7 mouse cellular contexts compared by ENCODE assay signal in the genomic region with DNA sequence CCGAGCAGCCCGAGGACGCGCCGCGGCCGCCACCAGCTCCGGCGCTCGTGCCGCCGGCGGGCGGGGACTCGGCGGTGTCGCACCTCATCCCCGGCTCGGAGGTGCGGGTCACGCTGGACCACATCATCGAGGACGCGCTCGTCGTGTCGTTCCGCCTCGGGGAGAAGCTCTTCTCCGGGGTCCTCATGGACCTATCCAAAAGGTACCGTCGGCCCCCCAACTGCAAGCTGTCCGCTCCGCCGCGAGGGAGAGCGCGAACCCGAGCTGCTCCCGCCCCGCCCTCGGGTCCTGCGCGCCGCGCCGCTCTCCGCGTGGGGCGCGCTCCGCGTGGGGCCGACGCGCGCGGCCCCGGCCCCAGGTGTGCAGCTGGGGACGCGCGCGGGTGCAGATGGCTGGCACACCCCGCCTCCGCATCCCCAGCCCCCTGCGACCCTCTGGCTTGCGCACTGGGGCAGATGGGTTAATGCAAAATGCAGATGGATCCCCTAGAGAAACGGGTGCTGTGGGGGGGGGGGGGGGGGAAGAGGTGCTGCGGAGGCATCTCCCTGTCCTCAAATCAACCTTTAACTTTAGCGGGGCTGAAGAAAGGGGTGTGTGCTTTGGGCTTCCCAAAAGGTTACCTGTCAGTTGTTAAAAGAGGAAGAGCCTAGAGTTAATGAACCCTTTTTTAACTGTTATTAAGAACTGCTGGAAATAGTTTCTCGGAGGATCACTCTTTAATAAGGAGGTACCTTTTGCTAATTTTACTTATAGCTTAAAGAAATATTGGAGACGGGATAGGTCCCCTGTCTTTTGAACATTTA. TPM values are rescaled to one million over a fixed set of nuclear protein-coding genes. Genes with fewer than 3 reads are reported as not detected.
DNase-seq lines count a peak whose midpoint lies in the region; ATAC-seq and TF ChIP-seq lines count a peak whose summit lies in the region.

No protein-coding gene starts in this region.

- peak; percentile 81 for DNase-seq in adrenal gland, adult 2 months
- peak; percentile 60 for DNase-seq in gastrocnemius, postnatal 10 days
- peak; percentile 55 to 68 for DNase-seq in left cerebral cortex, postnatal 25 days (ENCODE audit: low spot score in 2 of 2)
- DNase-seq in skeletal muscle tissue, adult 2 months (ENCODE audit: low read depth, low spot score) = peak; percentile 13

- peaks cover 5% of the 10 kb centered on the region; the same call in 1 of the 2 replicates for H3K4me1 ChIP-seq in cortical plate, adult 2 months (ENCODE audit: control insufficient read depth, insufficient read depth, low read length)

- ATAC-seq in inflammation-experienced regulatory T-cells, adult 6 months = peak; percentile 20
- ATAC-seq in megakaryocyte-erythroid progenitor cell, adult 5-6 weeks (replicated peaks; ENCODE audit: low FRiP score, low TSS enrichment, poor library complexity, severe bottlenecking) = peak; percentile 16; the same call in 1 of the 2 replicates

- TF ChIP-seq POLR2A in cortical plate, adult 2 months (IDR thresholded peaks at IDR 0.05; ENCODE audit: extremely low read depth, insufficient read depth, low read length) = peak; percentile 42; the same call in 1 of the 2 replicates

- H3K4me3 ChIP-seq in cortical plate, adult 2 months (ENCODE audit: insufficient read depth, low read length) = peak overlapping the region; percentile 99

- TF ChIP-seq CTCF in cortical plate, adult 2 months (IDR thresholded peaks at IDR 0.05; ENCODE audit: extremely low read depth, insufficient read depth, low read length) = no peak

- peak overlapping the region; percentile 96 for H3K27ac ChIP-seq in cortical plate, adult 2 months (ENCODE audit: insufficient read depth, low read length)

- intact Hi-C loops in left cerebral cortex, postnatal 25 days (cut with DNase I) = loop anchor here (1.0 to 5.0 kb wide), 2 partner anchors 55 to 188 kb away; no protein-coding TSS in a partner anchor

RNA-seq across cellular contexts. Expression of a gene that starts 0.8 kb away (rescaled TPM):
- total RNA-seq in adrenal gland, adult 2 months (2021) = 10 to 100 TPM; 29.4 to 30.9 TPM
- polyA plus RNA-seq in adrenal gland, adult 2 months (2012; rRNA removed) = 7.8 and 12.8 TPM in 2 replicates
- polyA plus RNA-seq in cortical plate, adult 2 months (2012; rRNA removed) = 36.2 and 37.2 TPM in 2 replicates
- 10 to 100 TPM; 21.0 to 25.7 TPM for total RNA-seq in gastrocnemius, postnatal 10 days (2021)
- 10 to 100 TPM; 23.5 to 33.3 (median 26.3) TPM for polyA plus RNA-seq in inflammation-experienced regulatory T-cells, adult 6 months (2017; shearing (Covaris generic))
- 10 to 100 TPM; 53.8 to 61.9 TPM for total RNA-seq in left cerebral cortex, postnatal 25 days (2021)
- 55.1 TPM in 2 replicates for total RNA-seq in megakaryocyte-erythroid progenitor cell, adult 5-6 weeks (2014; fragmentation: Nextera tagmentation)
- 29.4 and 36.7 TPM in 2 replicates for total RNA-seq in megakaryocyte-erythroid progenitor cell, adult 5-6 weeks (2017)

Comparison
In these comparisons a context has a peak if more than half of its experiments do, and no peak if none do; other contexts are left out.
1. Peak in every context shown above with its lines: DNase-seq, ATAC-seq, H3K4me3 ChIP-seq and H3K27ac ChIP-seq.
2. DNase-seq: peak in every context shown above with its lines; median percentile 81 in adrenal gland, adult 2 months; 62 in left cerebral cortex, postnatal 25 days; 60 in gastrocnemius, postnatal 10 days; 13 in skeletal muscle tissue, adult 2 months.